Mouse (Mus musculus): ENCODE results near the gene Kcnk10.
"Not testable (repeated sequence)": the region's sequence is repeated elsewhere in the genome, so short reads cannot be mapped to it uniquely, and the experiment has no call there.

Kcnk10 gene

DNA sequence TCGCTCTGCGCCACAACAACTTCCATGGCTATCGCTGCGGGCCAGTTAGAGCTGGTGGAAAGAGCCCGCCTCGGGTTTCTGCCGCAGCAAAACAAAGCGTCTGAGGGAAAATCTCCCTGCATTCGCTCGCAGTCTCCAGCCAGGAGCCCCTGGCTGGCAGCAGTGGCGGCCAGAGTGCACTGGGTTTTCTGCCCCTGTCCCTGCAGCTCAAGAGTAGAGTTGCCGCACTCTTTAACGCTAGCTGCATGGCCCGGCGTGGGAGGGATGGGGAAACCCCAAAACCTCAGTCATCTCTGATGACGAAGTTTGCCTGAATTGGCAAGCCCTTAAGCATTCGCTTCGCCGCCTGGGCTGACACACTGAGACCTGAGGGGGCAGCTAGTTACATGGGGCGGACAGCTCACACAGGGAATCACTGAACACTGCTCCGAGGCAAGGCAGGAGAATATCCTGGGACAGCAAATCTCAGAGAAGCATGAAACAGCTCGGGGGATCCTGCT lies at the start of gene Kcnk10:
Gene Kcnk10 (minus strand): TSS at position 450 of the 500 bp plus-strand sequence.
- peak; percentile 48 for DNase-seq

DNA sequence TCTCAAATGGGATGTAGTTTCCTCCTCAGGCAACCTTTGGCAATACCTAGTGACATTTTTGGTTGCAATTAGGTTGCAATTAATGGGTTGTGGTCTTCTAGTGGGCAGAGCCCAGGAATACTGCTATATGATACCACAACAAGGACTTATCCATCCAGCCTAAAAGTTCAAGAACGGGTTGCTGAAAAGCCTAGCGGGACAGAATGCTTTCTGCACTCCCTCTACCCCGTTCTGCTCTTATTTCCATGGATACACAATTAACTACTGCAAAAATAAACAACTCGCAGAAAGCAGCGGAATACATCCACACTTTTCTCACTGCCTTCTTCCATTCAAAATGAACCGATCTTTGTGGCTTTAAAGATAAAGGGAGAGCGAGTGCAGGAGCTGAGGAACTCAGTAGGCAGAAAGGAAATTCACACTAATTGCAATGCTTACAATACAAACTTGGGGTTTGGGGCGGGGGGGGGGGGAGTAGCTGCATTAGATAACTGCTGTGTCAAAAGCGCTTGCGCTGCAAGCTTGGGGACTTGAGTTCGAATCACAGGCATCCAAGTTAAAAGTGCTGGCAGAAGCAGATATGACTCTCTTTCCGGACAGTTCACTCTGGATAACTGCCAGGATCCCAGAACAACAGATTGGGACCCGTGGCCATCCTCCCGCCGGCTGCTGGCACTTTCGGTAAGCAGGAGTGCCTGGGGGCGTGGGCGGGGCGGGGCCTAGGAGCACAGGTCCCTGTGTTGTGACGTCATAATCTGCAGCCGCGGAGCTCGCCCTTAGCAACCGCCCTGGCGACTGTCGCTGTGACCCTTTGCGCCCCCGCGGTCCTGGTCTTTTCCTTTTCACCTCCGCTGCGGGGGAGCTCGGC lies 49.5 kb upstream of the Kcnk10 start, which contains the start of gene Spata7:
Gene Spata7 (plus strand): TSS at position 766 of the 868 bp plus-strand sequence.
- DNase-seq: peak; percentile 84

DNA sequence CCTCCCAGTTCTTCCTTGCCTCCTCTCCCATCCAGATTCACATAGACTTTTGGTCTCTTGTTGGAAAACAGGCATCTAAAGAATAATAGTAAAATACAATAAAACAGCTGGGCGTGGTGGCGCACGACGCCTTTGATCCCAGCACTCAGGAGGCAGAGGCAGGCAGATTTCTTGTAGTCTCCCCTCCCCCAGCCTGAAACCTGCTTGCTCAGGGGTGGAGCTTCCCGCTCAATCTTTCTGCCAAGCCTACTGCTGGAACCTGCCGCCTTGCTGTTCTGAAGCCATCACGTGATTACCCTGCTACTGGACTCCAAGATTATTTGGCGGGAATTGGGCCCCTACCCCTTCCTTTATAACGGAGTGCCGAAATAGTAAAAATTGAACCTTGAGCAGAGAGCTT lies 45.2 kb upstream of the Kcnk10 start:
- not testable (repeated sequence) for DNase-seq

DNA sequence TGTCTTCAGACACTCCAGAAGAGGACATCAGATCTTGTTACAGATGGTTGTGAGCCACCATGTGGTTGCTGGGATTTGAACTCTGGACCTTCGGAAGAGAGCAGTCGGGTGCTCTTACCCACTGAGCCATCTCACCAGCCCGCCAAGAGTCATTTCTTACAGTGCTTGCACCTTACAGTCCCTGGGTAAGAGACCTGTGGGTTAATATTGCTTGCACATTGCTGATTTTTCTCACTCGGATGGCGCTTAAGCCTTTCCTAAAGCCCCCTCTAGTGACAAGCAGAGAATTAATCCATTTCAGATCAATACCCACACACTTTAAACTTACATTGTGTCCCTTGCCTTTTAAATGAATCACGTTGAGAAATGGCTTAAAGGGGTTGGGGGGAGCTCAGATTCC lies 42.8 kb upstream of the Kcnk10 start:
- not testable (repeated sequence) for DNase-seq

DNA sequence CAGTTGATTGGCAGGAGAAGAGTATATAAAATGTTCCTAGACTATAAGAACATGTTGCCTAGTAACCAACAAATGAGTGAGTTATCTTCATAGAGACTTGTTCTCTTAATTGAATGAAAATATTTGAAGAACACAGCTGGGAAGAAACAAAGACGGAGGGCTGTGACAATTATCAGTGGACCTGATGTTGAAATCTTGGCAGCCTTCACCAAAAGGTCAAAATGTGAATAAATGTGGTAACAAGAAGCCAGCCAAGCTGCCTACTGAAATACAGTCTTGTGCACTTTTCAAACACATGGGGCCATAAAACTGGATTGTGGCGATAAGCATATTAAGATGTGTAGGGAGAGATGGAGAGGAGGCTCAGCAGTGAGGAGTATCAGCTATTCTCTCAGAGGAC lies 41.4 kb upstream of the Kcnk10 start:
- no peak for DNase-seq

DNA sequence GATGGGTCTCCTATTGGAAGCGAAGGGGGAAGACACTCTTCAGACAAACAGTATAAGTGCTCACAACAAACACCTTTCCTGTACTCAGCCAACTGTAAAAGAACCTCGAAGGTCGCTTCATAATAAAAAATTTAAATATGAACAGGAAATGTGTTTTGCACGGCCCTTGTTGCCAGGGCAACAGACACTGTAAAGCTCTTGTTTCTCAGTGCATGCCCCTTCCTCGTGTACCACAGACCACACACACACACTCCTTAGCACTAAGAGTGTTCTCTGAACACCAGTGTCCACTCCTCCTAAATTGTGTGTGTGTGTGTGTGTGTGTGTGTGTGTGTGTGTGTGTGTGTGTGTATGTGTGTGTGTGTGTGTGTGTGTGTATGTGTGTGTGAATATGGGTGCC lies 37.6 kb upstream of the Kcnk10 start:
- DNase-seq: no peak

DNA sequence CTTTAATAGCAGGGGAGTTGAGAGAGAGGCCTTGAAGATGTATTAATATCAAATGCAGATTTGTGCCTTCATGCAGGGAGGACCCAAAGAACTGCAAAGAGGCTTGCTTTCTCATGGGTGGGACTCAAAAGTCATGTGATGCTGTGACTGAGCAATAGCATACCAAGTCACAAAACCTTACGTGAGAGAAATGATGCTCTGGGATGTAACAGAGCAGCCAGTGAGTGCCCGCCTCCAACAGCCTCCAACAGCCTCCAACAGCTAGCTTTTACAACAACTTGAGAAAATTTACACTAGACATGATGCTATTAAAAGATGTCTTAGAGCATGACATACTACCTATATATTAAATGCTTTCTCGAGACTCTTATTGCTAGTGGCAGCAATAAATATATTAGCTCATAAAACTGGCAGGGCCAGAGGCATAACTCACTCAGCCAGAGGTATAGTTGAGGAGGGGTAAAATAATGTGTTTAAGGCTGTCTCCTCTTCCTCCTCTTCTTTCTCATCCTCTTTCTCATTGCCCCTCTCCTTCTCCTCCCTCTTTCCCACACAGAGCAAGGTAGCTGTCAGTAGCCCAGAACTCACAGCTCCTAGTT lies 36.9 kb upstream of the Kcnk10 start:
- DNase-seq: no peak

DNA sequence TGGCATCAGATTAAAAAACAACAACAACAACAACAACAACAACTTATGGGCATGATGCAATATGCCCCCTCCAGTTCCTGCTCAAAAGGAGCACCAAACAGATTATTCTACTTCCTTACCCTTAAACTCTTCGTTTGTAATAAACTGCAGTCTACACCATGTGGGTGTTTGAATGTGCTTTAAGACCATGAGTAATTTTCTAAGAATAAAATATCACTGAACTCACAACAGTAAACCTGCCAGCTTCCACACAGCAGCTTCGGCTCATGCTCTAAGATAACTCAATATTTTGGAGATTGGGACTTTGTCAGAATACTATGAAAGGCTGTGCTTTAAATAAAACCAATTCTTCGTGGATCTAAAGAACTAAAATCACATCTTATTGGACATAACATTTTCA lies 32.2 kb upstream of the Kcnk10 start:
- DNase-seq: no peak

DNA sequence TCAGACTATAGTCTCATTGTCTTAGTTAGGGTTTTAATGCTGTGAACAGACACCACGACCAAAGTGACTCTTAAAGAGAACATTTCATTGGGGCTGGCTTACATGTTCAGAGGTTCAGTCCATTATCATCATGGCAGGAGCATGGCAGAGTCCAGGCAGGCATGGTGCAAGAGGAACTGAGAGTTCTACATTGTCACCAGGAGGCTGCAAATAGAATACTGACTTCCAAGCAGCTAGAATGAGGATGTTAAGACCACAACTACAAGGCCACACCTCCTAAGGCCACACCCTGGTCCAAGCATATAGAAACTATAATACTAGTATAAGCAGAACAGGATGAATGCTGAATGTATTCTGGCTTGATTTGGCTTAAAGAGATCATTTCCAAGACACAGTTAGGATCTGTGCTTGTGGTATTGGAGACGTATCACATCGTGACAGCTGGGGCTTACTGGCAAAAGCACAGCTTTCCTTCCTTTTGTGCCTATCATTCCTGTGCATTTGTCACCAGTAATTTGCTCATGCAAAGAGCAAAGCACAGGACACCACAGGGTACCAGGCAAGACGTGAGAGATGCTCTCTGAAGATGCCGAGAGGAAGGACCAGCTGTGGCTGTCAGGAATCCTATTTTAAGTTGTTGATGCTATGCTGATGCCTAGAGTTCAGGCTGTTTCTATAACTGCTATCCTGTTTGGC lies 28.6 kb upstream of the Kcnk10 start:
- no peak for DNase-seq

DNA sequence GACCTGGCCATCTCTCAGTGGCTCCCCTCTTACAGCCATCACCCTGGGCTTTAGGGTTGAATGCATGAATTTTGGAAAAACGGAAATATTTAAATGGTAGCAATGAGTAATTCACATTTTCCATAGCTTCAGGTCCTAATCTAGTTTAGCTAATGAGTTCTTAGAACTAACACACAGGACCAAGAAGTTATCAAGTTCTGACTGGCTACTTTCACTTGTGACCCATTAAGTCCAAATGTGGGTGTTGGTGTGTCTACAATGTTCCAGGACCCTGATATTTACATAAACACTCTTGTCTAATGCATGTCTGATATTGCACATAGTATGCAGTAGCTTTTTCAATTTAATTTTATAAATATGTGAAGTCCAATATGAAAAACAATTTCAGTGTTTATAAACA lies 27.2 kb upstream of the Kcnk10 start:
- DNase-seq: no peak

DNA sequence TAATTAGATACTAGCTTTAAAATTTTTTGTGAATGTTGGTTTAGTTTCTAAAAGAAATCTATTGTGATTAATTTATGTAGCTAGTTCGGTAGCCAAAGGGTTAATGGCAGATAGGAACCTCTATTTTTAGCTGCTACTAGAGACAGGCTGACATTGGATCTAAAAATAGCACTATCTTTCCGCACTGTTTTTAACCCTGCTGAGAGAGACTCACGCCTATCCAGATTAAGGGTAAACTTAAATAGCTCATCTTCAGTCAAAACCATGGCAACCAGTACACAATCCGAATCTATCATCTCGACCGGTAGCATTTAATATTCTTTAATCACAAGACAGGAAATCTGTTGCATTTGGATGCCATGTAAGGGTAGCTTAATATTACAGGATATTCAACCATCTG lies 24.0 kb upstream of the Kcnk10 start:
- DNase-seq: no peak

DNA sequence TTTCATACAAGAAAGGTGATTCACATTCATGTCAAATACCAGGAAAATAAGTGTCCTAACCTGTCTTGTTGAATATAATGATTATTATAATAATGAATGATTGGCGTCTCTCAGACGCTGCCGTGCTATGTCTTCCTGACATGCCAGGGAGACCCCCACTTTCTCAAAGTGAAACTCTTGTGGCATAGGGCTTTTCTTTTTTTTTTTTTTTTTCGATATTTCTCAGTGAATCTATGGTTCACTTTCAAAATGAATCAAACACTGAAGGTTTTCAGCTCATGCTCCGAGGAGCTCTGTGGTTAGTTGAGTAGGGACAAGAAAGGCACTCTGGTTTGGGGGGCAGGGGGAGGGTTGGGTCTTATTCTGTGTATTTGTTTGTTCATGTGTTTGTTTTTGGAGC lies 22.8 kb upstream of the Kcnk10 start:
- no peak for DNase-seq

DNA sequence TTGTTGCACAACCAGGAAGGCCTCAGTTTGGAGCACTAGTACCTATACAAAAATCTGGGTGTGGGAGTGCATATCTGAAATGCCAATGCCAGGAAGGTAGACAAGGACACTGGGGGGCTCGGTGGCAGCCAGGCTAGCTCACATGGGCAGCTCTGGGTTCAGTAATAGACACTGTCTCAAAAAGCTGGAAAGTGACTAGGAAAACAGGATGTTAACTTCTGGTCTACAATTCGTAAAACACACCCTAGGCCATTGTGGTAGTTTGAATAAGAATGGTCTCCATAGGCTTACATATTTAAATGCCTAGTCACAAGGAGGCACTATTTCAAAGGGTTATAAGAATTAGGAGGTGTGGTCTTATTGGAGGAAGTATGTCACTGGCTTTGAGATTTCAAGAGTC lies 12.9 kb upstream of the Kcnk10 start:
- DNase-seq: no peak

DNA sequence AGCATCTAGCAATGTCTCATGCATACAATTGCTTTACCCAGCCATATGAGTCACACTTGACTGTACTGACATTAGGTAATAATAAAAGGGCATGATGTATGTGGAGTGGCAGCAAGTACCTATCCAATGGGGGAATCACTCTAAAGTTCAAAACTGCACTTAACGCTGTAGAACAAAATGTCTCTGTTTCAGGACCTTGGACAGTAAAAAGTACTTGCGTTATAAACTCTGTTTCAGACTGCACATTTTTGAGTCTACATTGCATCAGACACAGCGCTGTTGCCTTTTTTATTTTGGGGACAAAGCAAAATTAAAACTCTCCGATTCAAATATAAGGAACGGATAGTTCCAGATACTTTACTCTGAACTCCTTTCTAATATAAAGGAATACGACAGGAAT lies 10.5 kb upstream of the Kcnk10 start:
- DNase-seq: no peak

DNA sequence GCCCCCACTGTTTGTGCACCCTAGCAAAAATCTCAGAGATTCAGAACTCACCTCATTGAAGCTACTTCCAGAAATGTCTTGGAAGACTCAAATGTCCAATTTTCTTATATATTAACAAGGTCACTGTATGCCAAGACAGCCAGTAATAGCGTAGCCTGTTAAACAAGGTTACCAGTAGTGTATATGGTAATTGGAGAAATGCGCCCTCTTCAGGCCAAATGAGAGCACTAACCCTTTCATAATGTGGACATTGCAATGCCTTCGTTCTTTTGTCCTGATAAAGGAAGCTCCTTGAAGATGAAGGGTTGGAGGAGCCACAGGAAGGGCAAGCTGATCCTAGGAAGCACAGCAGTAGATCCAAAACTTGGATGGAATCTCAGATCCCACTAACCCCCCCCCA lies 7.2 kb upstream of the Kcnk10 start:
- peak; percentile 16 for DNase-seq

DNA sequence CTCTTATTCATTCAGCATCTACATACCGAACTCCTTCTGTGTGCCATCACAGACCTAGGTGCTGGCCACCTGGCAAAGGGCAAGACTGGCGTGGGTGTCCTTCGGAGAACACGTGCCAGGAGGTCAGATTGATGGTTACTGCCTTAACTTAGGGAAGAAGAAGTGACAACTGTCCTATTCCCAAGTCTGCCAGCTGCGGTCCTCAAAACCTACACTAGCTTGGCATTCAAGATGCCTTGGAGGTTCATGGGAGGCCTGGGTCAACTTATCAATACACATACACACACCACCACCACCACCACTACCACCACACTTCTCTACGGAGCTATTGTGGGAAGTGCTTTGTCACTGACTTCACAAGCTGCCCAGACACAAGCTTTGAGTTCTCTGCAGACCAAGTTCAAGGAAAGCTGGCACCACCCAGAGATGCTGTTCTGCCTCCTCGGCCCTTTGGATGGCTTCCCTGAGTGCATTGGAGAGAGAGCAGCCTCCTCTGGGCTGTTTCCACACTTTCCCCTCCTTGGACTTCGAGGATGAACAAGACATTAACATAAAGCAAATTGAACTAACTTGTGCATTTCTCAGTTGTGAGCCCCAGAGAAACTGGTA lies 2.1 kb downstream of the Kcnk10 start:
- DNase-seq: no peak

DNA sequence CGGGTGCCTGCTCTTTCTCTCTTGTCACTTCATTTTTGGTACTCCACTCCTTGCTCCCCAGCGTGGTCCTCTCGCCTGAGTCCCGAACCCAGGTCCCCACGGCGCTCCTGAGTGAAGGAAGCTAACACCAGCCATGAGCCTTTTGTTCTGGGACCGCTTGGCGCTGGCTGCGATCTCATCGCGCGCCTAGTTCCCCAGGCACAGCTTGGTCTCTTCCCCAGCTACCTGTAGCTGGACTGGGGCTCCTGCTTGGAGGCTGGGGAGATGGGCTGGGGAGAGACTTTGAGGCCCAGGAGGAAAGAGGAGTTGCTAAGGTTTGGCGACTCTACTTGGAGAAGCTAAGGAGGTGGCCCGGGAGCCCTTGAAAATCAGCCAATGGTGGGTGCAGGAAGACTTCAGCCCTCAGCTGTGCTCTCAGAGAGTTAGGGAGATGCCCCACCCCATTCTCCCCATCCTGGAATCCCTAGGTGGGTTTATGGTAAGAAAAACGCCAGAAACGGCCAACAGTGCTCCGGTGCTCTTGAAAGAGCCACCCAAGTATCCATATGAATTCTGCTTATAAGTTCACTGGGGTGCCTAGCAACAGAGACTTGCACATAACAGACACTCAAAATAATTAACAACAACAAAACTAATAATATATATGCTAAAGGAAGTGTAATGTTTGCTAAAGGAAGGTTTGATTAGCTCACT lies 2.8 kb downstream of the Kcnk10 start:
- no peak for DNase-seq

DNA sequence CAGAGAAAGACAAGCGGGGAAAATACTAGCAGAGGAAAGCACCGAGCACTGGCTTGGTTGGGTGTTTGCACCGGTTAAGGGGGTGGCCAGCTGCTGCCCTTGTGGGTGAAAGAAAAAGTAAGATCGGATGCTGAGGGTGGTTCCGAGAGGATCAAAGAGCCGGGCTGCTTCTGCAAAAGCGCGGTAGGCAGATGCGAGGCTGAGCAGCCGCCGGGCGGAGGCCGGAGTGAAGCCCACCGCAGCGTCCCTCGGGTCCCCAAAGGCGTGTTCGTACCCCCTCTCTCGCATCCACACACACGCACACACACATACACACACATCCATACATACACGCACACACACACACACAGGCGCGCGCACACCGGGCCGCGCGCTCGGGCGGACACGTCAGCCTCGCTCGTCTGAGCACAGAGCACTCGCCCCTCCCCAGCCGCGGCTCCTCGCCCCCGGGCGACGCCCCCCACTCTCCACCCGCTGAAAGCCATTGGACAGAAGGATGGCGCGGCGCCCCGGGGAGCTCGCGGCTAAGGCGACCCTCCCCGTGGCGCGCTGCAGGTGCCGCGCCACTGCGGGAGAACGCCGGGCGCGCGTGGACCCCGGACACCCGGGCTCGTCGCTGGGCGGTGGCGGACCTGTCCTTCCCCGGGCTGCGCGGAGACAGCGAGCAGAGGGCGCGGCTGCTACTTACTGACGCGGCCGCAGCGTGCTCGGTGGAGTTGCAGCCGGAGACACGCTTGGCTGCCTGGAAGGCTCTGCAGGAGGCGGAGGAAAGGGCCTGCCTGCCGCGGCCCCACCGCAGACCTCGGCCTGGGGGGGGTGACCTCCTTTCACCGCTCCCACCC lies 3.5 kb downstream of the Kcnk10 start:
- DNase-seq: peak; percentile 45

DNA sequence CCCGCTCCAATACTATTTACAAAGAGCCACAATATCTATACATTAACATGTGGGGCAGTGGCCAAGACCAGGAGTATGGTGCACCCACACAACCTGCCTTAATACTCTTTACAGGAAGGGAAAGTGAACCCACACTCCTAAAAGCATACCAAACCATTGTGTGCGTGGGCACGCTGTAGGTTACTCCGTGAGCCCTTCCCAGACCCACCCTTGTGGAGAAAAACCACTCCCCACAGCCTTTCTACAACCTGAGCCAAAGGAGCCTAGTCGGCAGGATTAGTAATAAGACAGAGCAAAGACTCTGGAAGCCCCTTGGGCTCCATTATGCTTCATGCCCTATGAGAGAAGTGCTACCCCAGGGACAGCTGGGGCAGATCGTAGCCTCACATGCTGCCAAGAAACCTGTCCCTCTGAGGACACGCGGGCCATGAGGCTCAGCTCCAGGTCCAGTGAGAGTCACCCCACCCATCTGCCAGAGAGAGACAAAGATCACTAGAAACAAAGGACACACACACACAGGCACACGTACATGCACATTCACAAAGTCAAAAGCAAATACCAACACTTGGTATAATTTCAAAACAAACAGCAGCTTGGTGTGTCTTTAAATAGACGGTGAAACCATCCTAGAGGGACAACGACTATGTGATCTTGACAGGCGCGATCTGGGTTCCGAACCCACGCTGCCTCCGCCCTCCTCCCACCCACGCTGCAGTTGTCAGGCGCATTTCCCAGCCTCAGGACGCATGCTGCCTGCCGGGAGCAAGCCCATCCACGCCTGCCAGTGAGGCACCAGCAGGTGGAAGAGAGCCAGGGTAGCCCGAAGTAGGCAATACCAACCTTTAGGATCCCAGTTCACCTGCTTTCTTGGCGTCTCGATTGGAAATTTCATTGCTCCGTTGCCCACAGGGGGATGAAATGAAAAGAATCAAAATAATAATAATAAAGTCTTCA lies 4.5 kb downstream of the Kcnk10 start:
- no peak for DNase-seq

DNA sequence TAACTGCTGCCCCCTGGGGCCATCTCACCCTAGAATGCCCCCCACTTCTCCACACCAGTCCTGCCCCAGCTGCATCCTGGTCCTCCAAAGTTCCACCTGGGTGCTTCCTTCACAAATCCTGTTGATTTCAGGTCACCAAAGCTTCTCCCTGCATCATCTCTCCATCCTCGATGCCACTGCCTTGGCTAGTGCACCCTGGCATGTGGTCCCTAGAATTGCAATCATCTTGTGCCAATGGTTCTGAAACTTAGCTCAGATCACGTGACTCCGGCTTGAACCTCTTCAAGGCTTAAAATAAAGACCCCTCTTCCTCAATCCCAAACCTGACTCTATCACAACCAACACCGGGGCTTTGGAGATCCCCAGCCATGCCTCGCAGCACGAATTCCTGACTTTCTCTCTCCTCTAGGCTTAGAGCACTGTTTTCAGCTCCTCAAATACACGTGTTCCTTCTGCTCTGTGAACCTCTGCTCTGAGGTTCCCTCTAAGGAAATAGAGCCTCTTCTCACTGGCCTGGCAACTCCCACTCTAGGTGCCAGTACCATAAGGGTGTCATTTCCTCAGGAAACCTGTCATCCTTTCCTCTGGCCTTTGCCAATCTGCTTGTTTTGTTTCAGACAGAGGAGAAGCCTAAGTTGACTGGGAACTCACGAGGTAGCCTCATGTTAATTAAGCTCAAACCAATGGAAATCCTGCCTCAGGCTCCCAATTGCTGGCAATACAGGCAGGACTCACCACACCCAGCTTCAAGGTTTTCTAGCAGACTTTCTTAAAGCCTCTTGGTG lies 6.0 kb downstream of the Kcnk10 start:
- DNase-seq: no peak
